Mouse (Mus musculus): ENCODE data around the gene Bglap.

- no peak for TF ChIP-seq GATA1 (IDR thresholded peaks at IDR 0.05; ENCODE audit: borderline replicate concordance, low read length)
- no peak for TF ChIP-seq FLI1 (IDR thresholded peaks at IDR 0.05; ENCODE audit: low read length)
Measured at GRCm38 (mm10) chr3:88395742-88396141, 11.5 kb upstream of the Bglap start.
